Mouse (Mus musculus): ENCODE data around the gene Eef1akmt2. TPM values are rescaled to one million over a fixed set of nuclear protein-coding genes. Genes with fewer than 3 reads are reported as not detected.

Eef1akmt2 gene
- total and polyA plus RNA-seq, 3 experiments: 31.4 to 87.2 (median 35.9) TPM

DNA sequence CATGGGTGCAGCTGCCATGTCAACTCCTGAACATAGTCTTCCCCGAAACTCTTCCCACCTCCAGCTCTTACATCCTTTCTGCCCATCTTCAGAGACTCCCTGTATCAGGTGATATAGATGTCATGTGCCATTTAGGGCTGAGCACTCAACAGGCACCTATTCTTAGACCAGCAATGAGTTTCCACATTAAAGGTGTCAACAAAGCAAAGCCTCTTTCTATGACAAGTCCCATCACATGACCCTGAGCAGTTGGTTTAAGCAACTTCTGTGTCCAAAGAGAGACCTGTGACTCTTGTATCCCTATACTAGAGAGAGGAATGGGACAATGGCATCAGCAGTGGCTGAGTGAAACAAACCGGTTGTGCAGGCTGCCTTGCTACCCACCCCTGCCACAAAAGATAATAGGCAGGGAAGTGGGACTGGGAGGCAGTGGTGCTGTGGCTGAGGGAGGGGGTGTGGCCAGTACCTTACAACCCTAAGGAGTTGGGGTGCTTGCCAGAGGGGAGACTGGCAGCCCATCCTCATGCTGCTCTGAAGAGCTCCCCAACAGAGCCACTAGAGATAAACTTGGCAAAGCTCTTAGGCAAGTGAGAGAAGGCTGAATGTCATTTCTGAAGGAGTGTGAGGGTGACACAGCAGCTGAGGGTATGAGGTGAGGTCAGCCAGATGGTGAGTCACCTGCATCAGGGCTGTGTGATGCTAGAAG is 48.5 kb upstream of the Eef1akmt2 start:
- no peak overlapping the region for H3K27ac ChIP-seq (ENCODE audit: insufficient read depth, low read depth)
- dilution Hi-C loops (cut with MboI; ENCODE audit: extremely low pct_ligation_motif_present, extremely low pct_unique_long_range_greater_than_20kb, low sequenced_read_pairs) (no loop called here), in situ Hi-C loops (cut with MboI; ENCODE audit: low pct_ligation_motif_present, low pct_unique_long_range_greater_than_20kb, low sequenced_read_pairs) (no loop called here)
- H3K9ac ChIP-seq (ENCODE audit: insufficient read depth, low read depth): no peak overlapping the region
- no peak overlapping the region for H3K4me3 ChIP-seq (replicated peaks in 1 of 3; ENCODE audit: low read depth in 2 of 3, low read length in 2 of 3, poor library complexity in 1 of 3)
- peaks cover 4% of the 10 kb centered on the region for H3K9me3 ChIP-seq (replicated peaks; ENCODE audit: low read length)
- peaks cover 12% of the 10 kb centered on the region for H3K27me3 ChIP-seq (replicated peaks)
- H3K79me2 ChIP-seq (replicated peaks; ENCODE audit: control insufficient read depth, extremely low read depth, insufficient read depth, poor library complexity, severe bottlenecking): no peaks in the 10 kb centered on the region
- no peaks in the 10 kb centered on the region for H3K4me1 ChIP-seq (ENCODE audit: control insufficient read depth in 1 of 2, insufficient read depth in 2 of 2)
- DNase-seq (ENCODE audit: extremely low read depth): no peak
- H3K36me3 ChIP-seq (replicated peaks in 1 of 2; ENCODE audit: control insufficient read depth in 1 of 2, insufficient read depth in 1 of 2, low read length in 1 of 2): no peaks in the 10 kb centered on the region
- TF ChIP-seq TBP (conservative IDR thresholded peaks at IDR 0.05; ENCODE audit: low read depth, low read length): no peak
- TF ChIP-seq ZMIZ1 (IDR thresholded peaks at IDR 0.05; ENCODE audit: low read depth, low read length): no peak
- no peak for TF ChIP-seq E2F4 (IDR thresholded peaks at IDR 0.05; ENCODE audit: insufficient replicate concordance, low read depth, low read length)
- no peak for TF ChIP-seq MAFK (IDR thresholded peaks at IDR 0.05; ENCODE audit: insufficient replicate concordance, low read length)
- TF ChIP-seq ZNF384 (IDR thresholded peaks at IDR 0.05; ENCODE audit: low read depth, low read length): no peak
- TF ChIP-seq TCF12 (IDR thresholded peaks at IDR 0.05; ENCODE audit: low read depth, low read length): no peak
- no peak for TF ChIP-seq GABPA (IDR thresholded peaks at IDR 0.05; ENCODE audit: insufficient replicate concordance, low read depth, low read length)
- TF ChIP-seq CTCF (conservative IDR thresholded peaks at IDR 0.05 in 1 of 2, IDR thresholded peaks at IDR 0.05 in 1 of 2; ENCODE audit: low read depth in 2 of 2, low read length in 2 of 2): no peak
- TF ChIP-seq JUND (conservative IDR thresholded peaks at IDR 0.05; ENCODE audit: low read depth, low read length): no peak
- no peak for TF ChIP-seq BHLHE40 (IDR thresholded peaks at IDR 0.05; ENCODE audit: low read depth, low read length)
- TF ChIP-seq MAZ (IDR thresholded peaks at IDR 0.05; ENCODE audit: low read depth, low read length): no peak
- TF ChIP-seq IRF4 (IDR thresholded peaks at IDR 0.05; ENCODE audit: low read depth, low read length): no peak
- TF ChIP-seq ZKSCAN1 (IDR thresholded peaks at IDR 0.05; ENCODE audit: borderline replicate concordance, low read depth, low read length): no peak
- no peak for TF ChIP-seq NELFE (IDR thresholded peaks at IDR 0.05; ENCODE audit: low read depth, low read length)
- no peak for TF ChIP-seq KAT2A (IDR thresholded peaks at IDR 0.05; ENCODE audit: insufficient replicate concordance, low read length)
- no peak for TF ChIP-seq RAD21 (IDR thresholded peaks at IDR 0.05; ENCODE audit: low read depth, low read length)
- no peak for TF ChIP-seq CHD2 (IDR thresholded peaks at IDR 0.05; ENCODE audit: low read length)
- no peak for TF ChIP-seq SIN3A (IDR thresholded peaks at IDR 0.05; ENCODE audit: low read length)
- no peak for TF ChIP-seq MYC (IDR thresholded peaks at IDR 0.05; ENCODE audit: low read depth, low read length)
- H3K4me2 ChIP-seq (ENCODE audit: insufficient read depth, low read depth, poor library complexity, severe bottlenecking): no peak overlapping the region

DNA sequence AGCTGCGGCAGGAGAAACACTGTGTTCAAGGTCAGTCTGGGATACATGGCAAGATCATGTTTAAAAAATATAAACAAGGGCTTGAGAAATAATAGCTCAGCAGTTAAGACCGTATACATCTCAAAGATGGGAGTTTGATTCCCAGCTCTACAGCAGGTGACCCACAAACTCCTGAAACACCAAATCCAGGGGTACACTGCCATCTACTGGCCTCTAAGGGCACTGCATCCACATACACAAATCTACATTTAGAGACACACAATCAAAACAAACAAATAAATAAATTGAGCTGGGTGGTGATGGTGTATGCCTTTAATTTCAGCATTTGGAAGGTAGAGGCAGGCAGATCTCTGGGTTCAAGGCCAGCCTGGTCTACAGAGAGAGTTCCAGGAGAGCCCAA is 45.8 kb upstream of the Eef1akmt2 start:
- Histone ChIP-seq H3K27ac (ENCODE audit: insufficient read depth, low read depth) (no peak overlapping the region), H3K36me3 (replicated peaks in 1 of 2; ENCODE audit: control insufficient read depth in 1 of 2, insufficient read depth in 1 of 2, low read length in 1 of 2) (no peaks in the 10 kb centered on the region), H3K4me3 (replicated peaks in 1 of 3; ENCODE audit: low read depth in 2 of 3, low read length in 2 of 3, poor library complexity in 1 of 3) (no peak overlapping the region), H3K4me1 (ENCODE audit: control insufficient read depth in 1 of 2, insufficient read depth in 2 of 2) (no peaks in the 10 kb centered on the region), H3K4me2 (ENCODE audit: insufficient read depth, low read depth, poor library complexity, severe bottlenecking) (no peak overlapping the region), H3K9ac (ENCODE audit: insufficient read depth, low read depth) (no peak overlapping the region), H3K79me2 (replicated peaks; ENCODE audit: control insufficient read depth, extremely low read depth, insufficient read depth, poor library complexity, severe bottlenecking) (no peaks in the 10 kb centered on the region), H3K9me3 (replicated peaks; ENCODE audit: low read length) (peaks cover 3% of the 10 kb centered on the region), H3K27me3 (replicated peaks) (peaks cover 10% of the 10 kb centered on the region)
- in situ Hi-C loops (cut with MboI; ENCODE audit: low pct_ligation_motif_present, low pct_unique_long_range_greater_than_20kb, low sequenced_read_pairs) (no loop called here), dilution Hi-C loops (cut with MboI; ENCODE audit: extremely low pct_ligation_motif_present, extremely low pct_unique_long_range_greater_than_20kb, low sequenced_read_pairs) (no loop called here)
- peak; percentile 25; the same call in 1 of the 2 replicates for TF ChIP-seq BHLHE40 (IDR thresholded peaks at IDR 0.05; ENCODE audit: low read depth, low read length)
- peak; percentile 77 for TF ChIP-seq RAD21 (IDR thresholded peaks at IDR 0.05; ENCODE audit: low read depth, low read length)
- TF ChIP-seq CTCF (conservative IDR thresholded peaks at IDR 0.05 in 1 of 2, IDR thresholded peaks at IDR 0.05 in 1 of 2; ENCODE audit: low read depth in 2 of 2, low read length in 2 of 2): peak; percentile 77 to 81
- TF ChIP-seq MEF2A (IDR thresholded peaks at IDR 0.05; ENCODE audit: borderline replicate concordance, low read depth, low read length): no peak
- no peak for TF ChIP-seq MXI1 (IDR thresholded peaks at IDR 0.05; ENCODE audit: low read depth, low read length)
- peak; percentile 70 for TF ChIP-seq SMC3 (IDR thresholded peaks at IDR 0.05; ENCODE audit: low read depth, low read length)
- no peak for TF ChIP-seq ZKSCAN1 (IDR thresholded peaks at IDR 0.05; ENCODE audit: borderline replicate concordance, low read depth, low read length)
- TF ChIP-seq ZNF384 (IDR thresholded peaks at IDR 0.05; ENCODE audit: low read depth, low read length): no peak
- no peak for TF ChIP-seq USF1 (IDR thresholded peaks at IDR 0.05; ENCODE audit: low read depth, low read length)
- peak; percentile 40 for DNase-seq (ENCODE audit: extremely low read depth)
